Mouse (Mus musculus): ENCODE measurements around the gene Tapt1.

Gene Tapt1

DNA sequence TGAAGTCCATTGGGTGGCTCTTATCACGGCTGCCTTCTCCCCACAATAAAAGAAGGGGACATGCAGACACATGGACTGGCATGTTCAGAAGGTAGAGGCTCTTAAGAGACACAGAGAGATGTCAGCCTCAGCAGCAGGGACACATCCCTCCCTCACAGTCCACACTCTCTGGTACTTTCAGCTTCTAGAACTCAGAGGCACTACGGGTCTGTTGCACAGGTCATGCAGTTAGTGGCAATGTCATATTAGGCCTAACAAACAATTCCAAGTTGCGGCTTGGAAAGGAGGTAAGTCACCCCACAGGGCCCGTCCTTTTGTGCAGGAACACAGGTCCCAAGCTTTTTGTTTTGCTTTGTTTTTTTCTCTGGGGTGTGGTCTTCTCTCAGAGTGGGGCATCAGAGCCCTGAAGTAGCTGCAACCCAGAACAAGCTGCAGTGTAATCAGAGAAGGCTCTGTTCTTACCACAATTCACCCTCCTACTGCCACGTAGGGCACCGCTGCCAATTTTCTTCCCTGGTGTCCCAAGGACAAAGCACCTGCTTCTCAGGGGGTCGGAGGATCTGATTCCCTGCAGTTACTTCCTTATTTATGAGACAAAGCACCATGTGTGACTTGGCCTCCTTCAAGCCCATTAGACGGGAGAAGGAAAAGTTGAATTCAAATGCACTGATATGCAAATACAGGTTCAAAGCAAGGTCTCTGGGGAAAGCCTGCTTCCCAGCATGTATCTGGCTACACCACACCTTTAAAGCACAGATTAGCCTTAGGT is 82.8 kb downstream of the Tapt1 start:
- peak; percentile 86 for DNase-seq (ENCODE audit: low read depth, low spot score)

DNA sequence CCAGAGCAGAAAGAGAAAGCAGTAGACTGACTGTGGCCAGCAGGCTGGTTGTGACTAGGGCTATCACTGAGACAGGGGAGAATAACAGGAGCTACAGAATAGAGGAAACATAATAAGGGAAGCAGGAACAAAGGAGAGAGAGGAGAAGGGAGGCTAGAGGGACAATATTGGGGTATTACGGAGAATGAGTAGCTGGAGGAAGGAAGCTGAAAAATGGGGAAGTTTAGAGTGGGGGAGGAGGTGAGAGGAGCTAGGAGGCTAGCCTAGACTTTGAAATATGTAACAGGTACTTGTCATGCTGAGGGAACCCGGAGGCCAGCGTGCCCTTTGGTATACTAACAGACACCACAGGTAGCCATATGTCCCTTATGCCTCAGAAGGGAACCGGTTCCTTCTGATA is 98.9 kb downstream of the Tapt1 start:
- no peak for DNase-seq (ENCODE audit: low read depth, low spot score)

DNA sequence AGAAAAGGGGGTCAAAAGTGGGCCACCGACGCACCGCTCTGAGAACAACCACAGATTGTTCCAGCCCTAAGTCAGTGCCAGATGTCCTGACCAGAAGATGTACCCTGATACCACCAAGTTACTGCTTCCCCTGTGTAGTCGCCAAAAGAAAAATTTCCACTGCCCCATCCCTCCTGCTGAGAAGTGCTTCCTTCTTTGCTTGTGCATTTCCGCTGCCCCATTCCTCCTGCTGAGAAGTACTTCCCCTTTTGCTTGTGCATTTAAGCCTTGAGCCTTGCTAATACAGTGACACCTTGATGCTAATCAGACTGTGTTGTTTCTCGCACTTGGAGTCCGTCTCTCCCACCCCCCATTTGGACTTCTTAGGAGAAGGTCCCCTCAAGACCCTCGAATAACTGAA is 99.9 kb downstream of the Tapt1 start:
- DNase-seq (ENCODE audit: low read depth, low spot score), result peak; percentile 12
